Mouse (Mus musculus) midbrain, embryonic 11.5 days (tissue): ENCODE results near the gene Polr2m. TPM values are rescaled to one million over a fixed set of nuclear protein-coding genes. Genes with fewer than 3 reads are reported as not detected.
A peak's percentile ranks its signal among the peaks of the same experiment; 100 is the strongest.

Experiments used
- ATAC-seq: fragments of 200-750 bp; cut with Nextera tagmentation; 2 replicates; pipeline ENCODE4 v1.8.0; 2017; ENCODE audit warnings: moderate TSS enrichment, moderate library complexity; ENCODE audit not compliant: low FRiP score
- DNase-seq: peaks from one replicate; pipeline ENCODE4 v3.0.0; 2015; ENCODE audit warnings: low spot score; ENCODE audit errors: missing footprints
- H3K27ac ChIP-seq: fragments of 300-500 bp; sonication (generic); 2 replicates; pipeline ENCODE4 v1.5.1; 2014; ENCODE audit warnings: low read depth, low read length
- H3K27me3 ChIP-seq: fragments of 300-500 bp; sonication (generic); 2 replicates; pipeline ENCODE4 v1.6.1; 2014; ENCODE audit warnings: mild to moderate bottlenecking, low read length, moderate library complexity, mixed read lengths; ENCODE audit not compliant: control insufficient read depth, insufficient read depth
- H3K36me3 ChIP-seq: fragments of 300-500 bp; sonication (generic); 2 replicates; pipeline ENCODE4 v1.6.1; 2014; ENCODE audit warnings: mild to moderate bottlenecking, low read length, moderate library complexity, mixed read lengths; ENCODE audit not compliant: control insufficient read depth, insufficient read depth
- H3K4me1 ChIP-seq: fragments of 300-500 bp; sonication (generic); 2 replicates; pipeline ENCODE4 v1.6.1; 2014; ENCODE audit warnings: low read length; ENCODE audit not compliant: control insufficient read depth, insufficient read depth
- H3K4me2 ChIP-seq: fragments of 300-500 bp; sonication (generic); 2 replicates; pipeline ENCODE4 v1.6.1; 2014; ENCODE audit warnings: mild to moderate bottlenecking, moderate library complexity
- H3K4me3 ChIP-seq: fragments of 300-500 bp; sonication (generic); 2 replicates; pipeline ENCODE4 v1.5.1; 2014; ENCODE audit warnings: low read depth, low read length
- H3K9ac ChIP-seq: fragments of 300-500 bp; sonication (generic); 2 replicates; pipeline ENCODE4 v1.6.1; 2014; ENCODE audit warnings: low read length
- H3K9me3 ChIP-seq: fragments of 300-500 bp; sonication (generic); 2 replicates; pipeline ENCODE4 v1.6.1; 2016; ENCODE audit warnings: low read length; ENCODE audit not compliant: control insufficient read depth
- WGBS: fragments of 180-500 bp; shearing (Covaris S2); extraction: QIAGEN DNeasy Blood & Tissue Kit; methylation state at CpG from one replicate; pipeline ENCODE4 v1.1.7; 2014; 5-methylcytosine and 5-hydroxymethylcytosine counted together
- polyA plus RNA-seq: library from polyadenylated mRNA; unstranded; fragments of >200 nt; fragmentation: Nextera tagmentation; extraction: Ambion mirVana; gene quantifications from 2 replicates; pipeline ENCODE4 v1.2.1, GENCODE M21; 2014

The Polr2m gene
- polyA plus RNA-seq, 1 experiment from 2014 or later = 475 TPM

DNA sequence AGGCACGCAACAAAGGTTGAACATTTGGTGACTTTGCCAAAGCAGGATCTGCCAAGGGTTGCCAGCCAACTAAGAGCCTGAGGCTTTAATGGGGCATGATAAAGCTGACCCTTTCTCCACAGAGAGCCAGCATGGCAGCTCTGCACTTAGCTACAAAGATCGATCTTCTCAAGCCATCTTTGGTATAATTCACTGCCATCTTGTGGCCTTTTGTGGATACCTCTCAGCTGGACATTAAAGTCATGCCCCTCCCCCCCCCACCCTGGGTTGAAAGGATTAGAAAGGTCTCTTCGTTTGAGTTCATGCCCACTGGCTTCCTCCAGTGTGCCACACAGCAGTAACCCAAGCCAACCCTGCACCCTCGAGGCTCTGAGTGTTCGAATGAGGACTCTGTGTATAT is 31.8 kb downstream of the Polr2m start:
- Histone ChIP-seq H3K27ac (no peak overlapping the region), H3K36me3 (no peaks in the 10 kb centered on the region), H3K4me2 (no peak overlapping the region), H3K27me3 (no peaks in the 10 kb centered on the region), H3K9ac (no peak overlapping the region), H3K9me3 (no peaks in the 10 kb centered on the region), H3K4me3 (no peak overlapping the region), H3K4me1 (no peaks in the 10 kb centered on the region)
- ATAC-seq (no peak), DNase-seq (no peak)
- WGBS = 79% methylated on average over 5 of the region's 5 CpGs

DNA sequence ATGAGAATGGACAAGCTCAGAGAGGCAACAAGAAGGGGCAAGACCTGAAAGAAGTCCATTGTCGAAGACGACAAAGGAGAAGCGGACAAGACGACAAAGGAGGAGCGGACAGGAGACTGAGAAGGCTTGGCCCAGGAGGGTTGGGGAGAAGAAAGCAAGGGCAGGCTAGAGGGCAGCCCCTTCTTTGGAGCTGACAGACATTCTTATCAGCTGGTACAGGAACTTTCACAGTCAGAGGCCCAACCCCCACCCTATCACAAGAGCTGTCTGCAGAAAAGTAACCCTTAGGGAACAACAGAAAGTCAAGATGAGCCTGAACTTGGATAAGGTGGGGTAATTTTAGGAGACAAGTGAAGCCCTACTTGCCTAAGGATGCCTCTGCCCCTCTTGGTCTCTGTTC is 32.4 kb downstream of the Polr2m start:
- no peaks in the 10 kb centered on the region for H3K36me3 ChIP-seq
- H3K4me3 ChIP-seq = no peak overlapping the region
- H3K4me2 ChIP-seq = no peak overlapping the region
- no peaks in the 10 kb centered on the region for H3K9me3 ChIP-seq
- no peak overlapping the region for H3K9ac ChIP-seq
- 75% methylated on average over 5 of the region's 5 CpGs for WGBS
- ATAC-seq (no peak), DNase-seq (no peak)
- no peaks in the 10 kb centered on the region for H3K4me1 ChIP-seq
- H3K27me3 ChIP-seq = no peaks in the 10 kb centered on the region
- H3K27ac ChIP-seq = no peak overlapping the region

DNA sequence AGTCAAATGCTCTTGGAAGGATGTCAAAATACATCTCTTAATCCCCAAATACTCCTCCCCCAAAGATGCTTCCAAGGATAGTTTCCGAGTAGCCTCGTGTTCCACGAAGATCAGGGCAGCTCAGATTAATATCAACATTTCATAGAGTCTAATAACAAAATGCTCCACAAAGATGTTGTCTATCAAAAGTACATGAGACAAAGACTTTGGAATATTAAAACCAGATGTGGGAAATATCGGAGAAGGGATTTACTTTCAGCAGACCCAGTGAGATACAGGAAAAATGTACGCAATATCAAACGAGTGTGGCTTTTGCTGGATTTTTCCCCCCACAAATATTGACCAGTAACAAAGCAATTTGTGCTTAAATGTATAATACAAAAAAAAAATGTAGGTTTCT is 35.1 kb downstream of the Polr2m start:
- DNase-seq (no peak), ATAC-seq (no peak)
- no peak overlapping the region for H3K4me3 ChIP-seq
- H3K36me3 ChIP-seq = no peaks in the 10 kb centered on the region
- H3K27me3 ChIP-seq = no peaks in the 10 kb centered on the region
- H3K9me3 ChIP-seq = no peaks in the 10 kb centered on the region
- H3K9ac ChIP-seq = no peak overlapping the region
- no peak overlapping the region for H3K27ac ChIP-seq
- H3K4me1 ChIP-seq = no peaks in the 10 kb centered on the region
- no peak overlapping the region for H3K4me2 ChIP-seq
- 77% methylated on average over 6 of the region's 6 CpGs for WGBS

GRCm38 (mm10) chr9:71447573-71447972 is 38.2 kb downstream of the Polr2m start:
- no peaks in the 10 kb centered on the region for H3K4me1 ChIP-seq
- no peaks in the 10 kb centered on the region for H3K36me3 ChIP-seq
- no peak overlapping the region for H3K4me2 ChIP-seq
- H3K4me3 ChIP-seq = no peak overlapping the region
- H3K27ac ChIP-seq = no peak overlapping the region
- no peaks in the 10 kb centered on the region for H3K9me3 ChIP-seq
- ATAC-seq (no peak), DNase-seq (peak; percentile 97)
- no peak overlapping the region for H3K9ac ChIP-seq
- H3K27me3 ChIP-seq = no peaks in the 10 kb centered on the region
- 31% methylated on average over 4 of the region's 4 CpGs for WGBS

GRCm38 (mm10) chr9:71445308-71445707 is 40.4 kb downstream of the Polr2m start:
- Histone ChIP-seq H3K27me3 (no peaks in the 10 kb centered on the region), H3K36me3 (no peaks in the 10 kb centered on the region), H3K4me3 (no peak overlapping the region), H3K9me3 (no peaks in the 10 kb centered on the region), H3K4me2 (no peak overlapping the region), H3K9ac (no peak overlapping the region), H3K4me1 (no peaks in the 10 kb centered on the region), H3K27ac (no peak overlapping the region)
- DNase-seq = no peak
- WGBS = 79% methylated on average over 2 of the region's 2 CpGs
- ATAC-seq = no peak

- WGBS = 85% methylated on average over 2 of the region's 2 CpGs
- no peak overlapping the region for H3K9ac ChIP-seq
- H3K4me3 ChIP-seq = no peak overlapping the region
- H3K27ac ChIP-seq = no peak overlapping the region
- no peaks in the 10 kb centered on the region for H3K27me3 ChIP-seq
- ATAC-seq (no peak), DNase-seq (no peak)
- H3K4me1 ChIP-seq = no peaks in the 10 kb centered on the region
- H3K9me3 ChIP-seq = no peaks in the 10 kb centered on the region
- no peaks in the 10 kb centered on the region for H3K36me3 ChIP-seq
- H3K4me2 ChIP-seq = no peak overlapping the region
Observed at GRCm38 (mm10) chr9:71438146-71438545, 47.6 kb downstream of the Polr2m start.

Other genes with a start within 250 kb of the Polr2m start
- 4.5 and 6.9 TPM in 2 replicates for gene Myzap, start 106.4 kb upstream of the Polr2m start, polyA plus RNA-seq